Mouse (Mus musculus): ENCODE measurements around the gene Igdcc3.
A peak's percentile ranks its signal among the peaks of the same experiment; 100 is the strongest.

Igdcc3 gene

GRCm38 (mm10) chr9:65140936-65141305 is at the start of gene Igdcc3:
Igdcc3 (plus strand) TSS chr9:65141189.
- no peak for DNase-seq (ENCODE audit: low spot score in 2 of 2)

GRCm38 (mm10) chr9:65094237-65094636 is 46.8 kb upstream of the Igdcc3 start:
- DNase-seq (ENCODE audit: low spot score in 2 of 2) = no peak

GRCm38 (mm10) chr9:65100991-65101685 is 39.9 kb upstream of the Igdcc3 start, which contains the start of gene Igdcc4:
Igdcc4 (plus strand) TSS chr9:65101486.
- no peak for DNase-seq (ENCODE audit: low spot score in 2 of 2)

GRCm38 (mm10) chr9:65101686-65102376 is 39.2 kb upstream of the Igdcc3 start:
- DNase-seq (ENCODE audit: low spot score in 2 of 2) = no peak

- no peak for DNase-seq (ENCODE audit: low spot score in 2 of 2)
Measured at GRCm38 (mm10) chr9:65102377-65103172, 38.4 kb upstream of the Igdcc3 start.

- no peak for DNase-seq (ENCODE audit: low spot score in 2 of 2)
Measured at GRCm38 (mm10) chr9:65103173-65103752, 37.7 kb upstream of the Igdcc3 start.

- DNase-seq (ENCODE audit: low spot score in 2 of 2) = no peak
Measured at GRCm38 (mm10) chr9:65106821-65107220, 34.2 kb upstream of the Igdcc3 start.

- DNase-seq (ENCODE audit: low spot score in 2 of 2) = no peak
Measured at GRCm38 (mm10) chr9:65107893-65108292, 33.1 kb upstream of the Igdcc3 start.

GRCm38 (mm10) chr9:65109132-65110072 is 31.6 kb upstream of the Igdcc3 start:
- DNase-seq (ENCODE audit: low spot score in 2 of 2) = no peak

GRCm38 (mm10) chr9:65111698-65112097 is 29.3 kb upstream of the Igdcc3 start:
- DNase-seq (ENCODE audit: low spot score in 2 of 2) = no peak

- no peak for DNase-seq (ENCODE audit: low spot score in 2 of 2)
Measured at GRCm38 (mm10) chr9:65113694-65114093, 27.3 kb upstream of the Igdcc3 start.

GRCm38 (mm10) chr9:65115891-65116290 is 25.1 kb upstream of the Igdcc3 start:
- no peak for DNase-seq (ENCODE audit: low spot score in 2 of 2)

GRCm38 (mm10) chr9:65117516-65117915 is 23.5 kb upstream of the Igdcc3 start:
- no peak for DNase-seq (ENCODE audit: low spot score in 2 of 2)

GRCm38 (mm10) chr9:65120935-65121334 is 20.1 kb upstream of the Igdcc3 start:
- DNase-seq (ENCODE audit: low spot score in 2 of 2) = peak; percentile 55 to 81

GRCm38 (mm10) chr9:65122545-65122944 is 18.4 kb upstream of the Igdcc3 start:
- no peak for DNase-seq (ENCODE audit: low spot score in 2 of 2)

GRCm38 (mm10) chr9:65123552-65124168 is 17.3 kb upstream of the Igdcc3 start:
- DNase-seq (ENCODE audit: low spot score in 2 of 2) = peak; percentile 47 to 80

GRCm38 (mm10) chr9:65128123-65128815 is 12.7 kb upstream of the Igdcc3 start:
- peak; percentile 41 to 76 for DNase-seq (ENCODE audit: low spot score in 2 of 2)

GRCm38 (mm10) chr9:65131717-65132116 is 9.3 kb upstream of the Igdcc3 start:
- no peak for DNase-seq (ENCODE audit: low spot score in 2 of 2)

- DNase-seq (ENCODE audit: low spot score in 2 of 2) = peak; percentile 69 to 91
Measured at GRCm38 (mm10) chr9:65133739-65134138, 7.2 kb upstream of the Igdcc3 start.

- DNase-seq (ENCODE audit: low spot score in 2 of 2) = no peak
Measured at GRCm38 (mm10) chr9:65135126-65135525, 5.9 kb upstream of the Igdcc3 start.
